Comparison of ENCODE assay signal across 8 mouse cellular contexts in genomic region chr15:8443926-8444889, GRCm38 (mm10). TPM values are rescaled to one million over a fixed set of nuclear protein-coding genes. Genes with fewer than 3 reads are reported as not detected.
DNase-seq lines count a peak whose midpoint lies in the region; ATAC-seq and TF ChIP-seq lines count a peak whose summit lies in the region.

Gene Nipbl (minus strand): TSS chr15:8444463.

- peak within 1 kb of the TSS; percentile 98 for H3K9ac ChIP-seq in hindbrain, embryonic 13.5 days

- no peaks in the 10 kb centered on the region for H3K9me3 ChIP-seq in hindbrain, embryonic 13.5 days

- H3K27ac ChIP-seq in hindbrain, embryonic 13.5 days: peak within 1 kb of the TSS; percentile 99

- peak within 1 kb of the TSS; percentile 98 for H3K4me2 ChIP-seq in hindbrain, embryonic 13.5 days

- peak within 1 kb of the TSS; percentile 94 for H3K4me3 ChIP-seq in hindbrain, embryonic 13.5 days

- peak; percentile 68 for ATAC-seq in Patski
- peak; percentile 94 for ATAC-seq in hindbrain, embryonic 13.5 days (ENCODE audit: low FRiP score)

- POLR2A ChIA-PET in Patski (lab: Charles Lee): interaction anchor here (0.6 to 1.1 kb wide), 2 partner anchors 57 to 186 kb away, joined by 3 read pairs; no protein-coding TSS in a partner anchor

- peaks cover 39% of the 10 kb centered on the region for H3K4me1 ChIP-seq in hindbrain, embryonic 13.5 days (replicated peaks)

- no peaks in the 10 kb centered on the region for H3K27me3 ChIP-seq in Patski
- no peaks in the 10 kb centered on the region for H3K27me3 ChIP-seq in hindbrain, embryonic 13.5 days

- H3K36me3 ChIP-seq in hindbrain, embryonic 13.5 days: no peaks in the 10 kb centered on the region

- CTCF ChIA-PET in Patski (lab: Charles Lee): interaction anchor here (0.8 to 1.0 kb wide), 2 partner anchors 65 to 145 kb away, joined by 3 to 5 read pairs; no protein-coding TSS in a partner anchor

- WGBS in hindbrain, embryonic 13.5 days: under 1% methylated on average over 74 of the region's 102 CpGs

- TF ChIP-seq CTCF in Patski (IDR thresholded peaks at IDR 0.05): no peak

- in situ Hi-C loops in Patski (cut with MboI; ENCODE audit: low pct_unique_long_range_greater_than_20kb): no loop called here

- no peak for DNase-seq in Patski (ENCODE audit: low read depth, low spot score)
- peak; percentile 92 for DNase-seq in cerebellum, postnatal 14 days
- peak; percentile 83 to 84 for DNase-seq in frontal cortex, postnatal 14 days (ENCODE audit: low spot score in 2 of 2)
- DNase-seq in layer of hippocampus, postnatal 25 days (ENCODE audit: extremely low spot score in 1 of 2, low spot score in 1 of 2): peak; percentile 77 to 81
- DNase-seq in lung, postnatal 14 days: peak; percentile 93
- DNase-seq in ovary, postnatal 36 days (ENCODE audit: low spot score): peak; percentile 88
- peak; percentile 95 for DNase-seq in thymus, postnatal 14 days

RNA-seq across cellular contexts. Expression of gene Nipbl, which starts in this region (rescaled TPM):
- polyA plus RNA-seq in Patski (2021): 37.4 TPM
- 17.4 and 17.9 TPM in 2 replicates for polyA plus RNA-seq in hindbrain, embryonic 13.5 days (2015; fragmentation: Nextera tagmentation; extraction: Ambion mirVana)
- total RNA-seq in layer of hippocampus, postnatal 25 days (2021): 10 to 100 TPM; 28.8 to 32.3 TPM
